Mouse (Mus musculus) forebrain, embryonic 11.5 days (tissue): ENCODE data around the gene Spata4. TPM values are rescaled to one million over a fixed set of nuclear protein-coding genes. Genes with fewer than 3 reads are reported as not detected.

ENCODE experiments used
- ATAC-seq: fragments of 200-750 bp; cut with Nextera tagmentation; replicated peaks from 2 replicates; pipeline ENCODE4 v1.8.0; 2017; ENCODE audit warnings: moderate TSS enrichment; ENCODE audit not compliant: low FRiP score
- DNase-seq: peaks from one replicate; pipeline ENCODE4 v3.0.0-alpha.2; 2017; ENCODE audit warnings: low spot score
- H3K27ac ChIP-seq: fragments of 300-500 bp; sonication (generic); 2 replicates; pipeline ENCODE4 v1.5.1; 2014; ENCODE audit warnings: low read depth, low read length
- H3K27me3 ChIP-seq: fragments of 300-500 bp; sonication (generic); 2 replicates; pipeline ENCODE4 v1.6.1; 2014; ENCODE audit warnings: mild to moderate bottlenecking, low read length, mixed read lengths; ENCODE audit not compliant: control insufficient read depth, insufficient read depth
- H3K36me3 ChIP-seq: fragments of 300-500 bp; sonication (generic); 2 replicates; pipeline ENCODE4 v1.6.1; 2014; ENCODE audit warnings: mild to moderate bottlenecking, low read length, moderate library complexity, mixed read lengths; ENCODE audit not compliant: control insufficient read depth, insufficient read depth
- H3K4me1 ChIP-seq: fragments of 300-500 bp; sonication (generic); replicated peaks from 2 replicates; pipeline ENCODE4 v1.6.1; 2014; ENCODE audit warnings: low read length, mixed read lengths; ENCODE audit not compliant: control insufficient read depth, insufficient read depth
- H3K4me2 ChIP-seq: fragments of 300-500 bp; sonication (generic); 2 replicates; pipeline ENCODE4 v1.6.1; 2014; ENCODE audit warnings: low read depth, mild to moderate bottlenecking, low read length, moderate library complexity, mixed read lengths; ENCODE audit not compliant: severe bottlenecking
- H3K4me3 ChIP-seq: fragments of 300-500 bp; sonication (generic); 2 replicates; pipeline ENCODE4 v1.5.1; 2014; ENCODE audit warnings: low read depth, low read length
- H3K9ac ChIP-seq: fragments of 300-500 bp; sonication (generic); 2 replicates; pipeline ENCODE4 v1.6.1; 2014; ENCODE audit warnings: low read length
- H3K9me3 ChIP-seq: fragments of 300-500 bp; sonication (generic); 2 replicates; pipeline ENCODE4 v1.6.1; 2016; ENCODE audit warnings: low read length, mixed read lengths; ENCODE audit not compliant: control insufficient read depth
- WGBS: fragments of 180-500 bp; shearing (Covaris S2); extraction: QIAGEN DNeasy Blood & Tissue Kit; methylation state at CpG from one replicate; pipeline ENCODE4 v1.1.7; 2014; 5-methylcytosine and 5-hydroxymethylcytosine counted together
- polyA plus RNA-seq: library from polyadenylated mRNA; unstranded; fragments of >200 nt; fragmentation: Nextera tagmentation; extraction: Ambion mirVana; gene quantifications from 2 replicates; pipeline ENCODE4 v1.2.1, GENCODE M21; 2014

The Spata4 gene
- polyA plus RNA-seq, 1 experiment from 2014 or later: not detected

DNA sequence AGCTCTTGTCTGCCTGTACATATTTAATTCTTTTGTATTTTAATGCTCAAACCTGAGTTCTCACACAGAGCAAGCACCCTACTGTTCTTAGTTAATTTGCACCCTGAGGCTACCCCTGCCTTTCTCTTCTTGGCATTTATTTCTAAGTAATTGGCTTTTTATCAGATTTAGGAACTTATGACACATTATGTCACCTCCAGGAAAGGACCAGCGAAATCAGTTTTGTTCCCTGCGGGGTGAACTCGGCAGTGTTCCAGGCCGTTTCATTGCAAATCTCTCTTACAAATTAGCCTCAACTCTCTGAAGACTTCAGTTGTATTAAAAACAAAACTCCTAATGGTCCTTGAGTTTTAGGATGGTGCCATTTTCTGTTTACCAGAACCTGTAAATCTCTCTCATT, 38.1 kb downstream of the Spata4 start:
- Histone ChIP-seq H3K4me1 (no peaks in the 10 kb centered on the region), H3K9ac (no peak overlapping the region), H3K4me3 (no peak overlapping the region), H3K9me3 (no peaks in the 10 kb centered on the region), H3K4me2 (no peak overlapping the region), H3K36me3 (no peaks in the 10 kb centered on the region), H3K27ac (no peak overlapping the region), H3K27me3 (no peaks in the 10 kb centered on the region)
- DNase-seq (no peak), ATAC-seq (no peak)
- WGBS: 56% methylated on average over 4 of the region's 4 CpGs

Other genes starting within 250 kb of the Spata4 start
- gene Asb5, start 71.2 kb upstream of the Spata4 start, polyA plus RNA-seq: 4.2 and 8.2 TPM in 2 replicates
- 84.3 and 85.8 TPM in 2 replicates for gene Spcs3, start 70.8 kb upstream of the Spata4 start, polyA plus RNA-seq